Mouse (Mus musculus): ENCODE results near the gene Fto.

The Fto gene

GRCm38 (mm10) chr8:91390369-91391020 is 77.2 kb downstream of the Fto start:
- no peak for DNase-seq (ENCODE audit: low read depth, low spot score)

GRCm38 (mm10) chr8:91392261-91392660 is 78.9 kb downstream of the Fto start:
- no peak for DNase-seq (ENCODE audit: low read depth, low spot score)

- no peak for DNase-seq (ENCODE audit: low read depth, low spot score)
Measured at GRCm38 (mm10) chr8:91395340-91396055, 82.2 kb downstream of the Fto start.

GRCm38 (mm10) chr8:91398053-91398452 is 84.7 kb downstream of the Fto start:
- no peak for DNase-seq (ENCODE audit: low read depth, low spot score)

GRCm38 (mm10) chr8:91402980-91403975 is 90.0 kb downstream of the Fto start:
- DNase-seq (ENCODE audit: low read depth, low spot score), result no peak

- DNase-seq (ENCODE audit: low read depth, low spot score), result no peak
Measured at GRCm38 (mm10) chr8:91404311-91404710, 91.0 kb downstream of the Fto start.

- no peak for DNase-seq (ENCODE audit: low read depth, low spot score)
Measured at GRCm38 (mm10) chr8:91405099-91405498, 91.8 kb downstream of the Fto start.

GRCm38 (mm10) chr8:91406624-91407290 is 93.4 kb downstream of the Fto start:
- DNase-seq (ENCODE audit: low read depth, low spot score), result no peak

GRCm38 (mm10) chr8:91407880-91408279 is 94.6 kb downstream of the Fto start:
- DNase-seq (ENCODE audit: low read depth, low spot score), result no peak

- no peak for DNase-seq (ENCODE audit: low read depth, low spot score)
Measured at GRCm38 (mm10) chr8:91410007-91410406, 96.7 kb downstream of the Fto start.

GRCm38 (mm10) chr8:91424491-91425074 is 111.3 kb downstream of the Fto start:
- DNase-seq (ENCODE audit: low read depth, low spot score), result no peak

- DNase-seq (ENCODE audit: low read depth, low spot score), result peak; percentile 56
Measured at GRCm38 (mm10) chr8:91425251-91425866, 112.0 kb downstream of the Fto start.

- no peak for DNase-seq (ENCODE audit: low read depth, low spot score)
Measured at GRCm38 (mm10) chr8:91426496-91426895, 113.2 kb downstream of the Fto start.

- no peak for DNase-seq (ENCODE audit: low read depth, low spot score)
Measured at GRCm38 (mm10) chr8:91430333-91430940, 117.1 kb downstream of the Fto start.

GRCm38 (mm10) chr8:91436036-91436435 is 122.7 kb downstream of the Fto start:
- DNase-seq (ENCODE audit: low read depth, low spot score), result peak; percentile 92

GRCm38 (mm10) chr8:91443911-91444310 is 130.6 kb downstream of the Fto start:
- DNase-seq (ENCODE audit: low read depth, low spot score), result peak; percentile 56

GRCm38 (mm10) chr8:91444636-91445410 is 131.5 kb downstream of the Fto start:
- DNase-seq (ENCODE audit: low read depth, low spot score), result no peak

- peak; percentile 18 for DNase-seq (ENCODE audit: low read depth, low spot score)
Measured at GRCm38 (mm10) chr8:91445516-91445915, 132.2 kb downstream of the Fto start.

GRCm38 (mm10) chr8:91446008-91446407 is 132.7 kb downstream of the Fto start:
- DNase-seq (ENCODE audit: low read depth, low spot score), result no peak

All from R1 (cell line).